Mouse (Mus musculus): Measurements from ENCODE around the gene Dcaf6. TPM values are rescaled to one million over a fixed set of nuclear protein-coding genes. Genes with fewer than 3 reads are reported as not detected.

The Dcaf6 gene
- polyA plus RNA-seq, 1 experiment from 2014 or later: 6.4 TPM

Other genes with a start within 250 kb of the Dcaf6 start
- gene Tiprl, start 223.5 kb downstream of the Dcaf6 start, polyA plus RNA-seq (2016; fragmentation: Nextera tagmentation; extraction: Ambion mirVana): 97.1 and 98.4 TPM in 2 replicates
- gene Gpr161, start 164.7 kb downstream of the Dcaf6 start, polyA plus RNA-seq (2016; fragmentation: Nextera tagmentation; extraction: Ambion mirVana): 1.3 and 1.8 TPM in 2 replicates
- 87.5 and 119 TPM in 2 replicates for gene Mpc2, start 162 bp upstream of the Dcaf6 start, polyA plus RNA-seq (2016; fragmentation: Nextera tagmentation; extraction: Ambion mirVana)
- gene Adcy10, start 24.7 kb upstream of the Dcaf6 start, polyA plus RNA-seq (2016; fragmentation: Nextera tagmentation; extraction: Ambion mirVana): 0.07 TPM in 1 of 2 replicates, not detected in the other
- gene Mpzl1, start 174.1 kb upstream of the Dcaf6 start, polyA plus RNA-seq (2016; fragmentation: Nextera tagmentation; extraction: Ambion mirVana): 119 and 136 TPM in 2 replicates
- 11.2 and 11.4 TPM in 2 replicates for gene Rcsd1, start 249.3 kb upstream of the Dcaf6 start, polyA plus RNA-seq (2016; fragmentation: Nextera tagmentation; extraction: Ambion mirVana)